Mouse (Mus musculus): ENCODE data around the gene Rab24.

The Rab24 gene

GRCm38 (mm10) chr13:55321434-55322129 lies at the start of gene Rab24:
Gene Rab24 (minus strand): TSS chr13:55321946.
- DNase-seq (ENCODE audit: low spot score in 2 of 2) = peak; percentile 80

GRCm38 (mm10) chr13:55371007-55371681 lies 49.4 kb upstream of the Rab24 start:
- no peak for DNase-seq (ENCODE audit: low spot score in 2 of 2)

- no peak for DNase-seq (ENCODE audit: low spot score in 2 of 2)
Measured at GRCm38 (mm10) chr13:55370234-55370633, 48.5 kb upstream of the Rab24 start.

GRCm38 (mm10) chr13:55369531-55370114 lies 47.9 kb upstream of the Rab24 start, which contains the start of gene Rgs14:
Gene Rgs14 (plus strand): TSS chr13:55369732.
- no peak for DNase-seq (ENCODE audit: low spot score in 2 of 2)

- DNase-seq (ENCODE audit: low spot score in 2 of 2) = no peak
Measured at GRCm38 (mm10) chr13:55368401-55368800, 46.7 kb upstream of the Rab24 start.

GRCm38 (mm10) chr13:55362453-55363060 lies 40.8 kb upstream of the Rab24 start, which contains the start of gene Lman2:
Gene Lman2 (minus strand): TSS chr13:55362783.
- peak; percentile 90 to 97 for DNase-seq (ENCODE audit: low spot score in 2 of 2)

- DNase-seq (ENCODE audit: low spot score in 2 of 2) = no peak
Measured at GRCm38 (mm10) chr13:55361974-55362452, 40.3 kb upstream of the Rab24 start.

- DNase-seq (ENCODE audit: low spot score in 2 of 2) = no peak
Measured at GRCm38 (mm10) chr13:55361145-55361544, 39.4 kb upstream of the Rab24 start.

GRCm38 (mm10) chr13:55346745-55347144 lies 25.0 kb upstream of the Rab24 start:
- no peak for DNase-seq (ENCODE audit: low spot score in 2 of 2)

- DNase-seq (ENCODE audit: low spot score in 2 of 2) = no peak
Measured at GRCm38 (mm10) chr13:55344286-55344685, 22.5 kb upstream of the Rab24 start.

- DNase-seq (ENCODE audit: low spot score in 2 of 2) = no peak
Measured at GRCm38 (mm10) chr13:55342469-55342868, 20.7 kb upstream of the Rab24 start.

- no peak for DNase-seq (ENCODE audit: low spot score in 2 of 2)
Measured at GRCm38 (mm10) chr13:55339259-55339658, 17.5 kb upstream of the Rab24 start.

- DNase-seq (ENCODE audit: low spot score in 2 of 2) = no peak
Measured at GRCm38 (mm10) chr13:55338131-55339054, 16.6 kb upstream of the Rab24 start.

- DNase-seq (ENCODE audit: low spot score in 2 of 2) = no peak
Measured at GRCm38 (mm10) chr13:55337341-55337975, 15.7 kb upstream of the Rab24 start.

GRCm38 (mm10) chr13:55335701-55336100 lies 14.0 kb upstream of the Rab24 start:
- DNase-seq (ENCODE audit: low spot score in 2 of 2) = no peak

GRCm38 (mm10) chr13:55332331-55332730 lies 10.6 kb upstream of the Rab24 start:
- no peak for DNase-seq (ENCODE audit: low spot score in 2 of 2)

- no peak for DNase-seq (ENCODE audit: low spot score in 2 of 2)
Measured at GRCm38 (mm10) chr13:55330567-55331400, 9.0 kb upstream of the Rab24 start.

- peak; percentile 55 to 85 for DNase-seq (ENCODE audit: low spot score in 2 of 2)
Measured at GRCm38 (mm10) chr13:55329683-55330566, 8.2 kb upstream of the Rab24 start, which contains the start of gene Mxd3. Gene Mxd3 (minus strand): TSS chr13:55329823.

Measured in urinary bladder, adult 18-20 months (tissue).